Mouse (Mus musculus) hindbrain, embryonic 11.5 days (tissue): ENCODE measurements around the gene Rex1bd. TPM values are rescaled to one million over a fixed set of nuclear protein-coding genes. Genes with fewer than 3 reads are reported as not detected.

ENCODE experiments used
- ATAC-seq: fragments of 200-750 bp; cut with Nextera tagmentation; 2 replicates; pipeline ENCODE4 v1.8.0; 2017; ENCODE audit warnings: mild to moderate bottlenecking, moderate TSS enrichment, moderate library complexity; ENCODE audit not compliant: low FRiP score
- DNase-seq: peaks from one replicate; pipeline ENCODE4 v3.0.0-alpha.2; 2015; ENCODE audit warnings: low spot score
- H3K27ac ChIP-seq: fragments of 300-500 bp; sonication (generic); 2 replicates; pipeline ENCODE4 v1.5.1; 2014; ENCODE audit warnings: mild to moderate bottlenecking, low read depth, low read length
- H3K27me3 ChIP-seq: fragments of 300-500 bp; sonication (generic); 2 replicates; pipeline ENCODE4 v1.6.1; 2014; ENCODE audit warnings: mild to moderate bottlenecking, low read length, moderate library complexity, mixed read lengths; ENCODE audit not compliant: control insufficient read depth, insufficient read depth
- H3K36me3 ChIP-seq: fragments of 300-500 bp; sonication (generic); 2 replicates; pipeline ENCODE4 v1.6.1; 2014; ENCODE audit warnings: mild to moderate bottlenecking, low read length, moderate library complexity, mixed read lengths; ENCODE audit not compliant: control insufficient read depth, insufficient read depth
- H3K4me1 ChIP-seq: fragments of 300-500 bp; sonication (generic); replicated peaks from 2 replicates; pipeline ENCODE4 v1.6.1; 2014; ENCODE audit warnings: low read length, mixed read lengths; ENCODE audit not compliant: control insufficient read depth, insufficient read depth
- H3K4me2 ChIP-seq: fragments of 300-500 bp; sonication (generic); replicated peaks from 2 replicates; pipeline ENCODE4 v1.6.1; 2014; ENCODE audit warnings: mild to moderate bottlenecking, low read depth, low read length
- H3K4me3 ChIP-seq: fragments of 300-500 bp; sonication (generic); 2 replicates; pipeline ENCODE4 v1.5.1; 2014; ENCODE audit warnings: low read depth, low read length
- H3K9ac ChIP-seq: fragments of 300-500 bp; sonication (generic); 2 replicates; pipeline ENCODE4 v1.6.1; 2014; ENCODE audit warnings: low read depth, low read length
- H3K9me3 ChIP-seq: fragments of 300-500 bp; sonication (generic); 2 replicates; pipeline ENCODE4 v1.6.1; 2016; ENCODE audit warnings: low read length; ENCODE audit not compliant: control insufficient read depth
- WGBS: fragments of 180-500 bp; shearing (Covaris S2); extraction: QIAGEN DNeasy Blood & Tissue Kit; methylation state at CpG from one replicate; pipeline ENCODE4 v1.1.7; 2014; 5-methylcytosine and 5-hydroxymethylcytosine counted together
- polyA plus RNA-seq: library from polyadenylated mRNA; unstranded; fragments of >200 nt; fragmentation: Nextera tagmentation; extraction: Ambion mirVana; gene quantifications from 2 replicates; pipeline ENCODE4 v1.2.1, GENCODE M21; 2014

The Rex1bd gene
- polyA plus RNA-seq, 1 experiment from 2014 or later, result 136 TPM

DNA sequence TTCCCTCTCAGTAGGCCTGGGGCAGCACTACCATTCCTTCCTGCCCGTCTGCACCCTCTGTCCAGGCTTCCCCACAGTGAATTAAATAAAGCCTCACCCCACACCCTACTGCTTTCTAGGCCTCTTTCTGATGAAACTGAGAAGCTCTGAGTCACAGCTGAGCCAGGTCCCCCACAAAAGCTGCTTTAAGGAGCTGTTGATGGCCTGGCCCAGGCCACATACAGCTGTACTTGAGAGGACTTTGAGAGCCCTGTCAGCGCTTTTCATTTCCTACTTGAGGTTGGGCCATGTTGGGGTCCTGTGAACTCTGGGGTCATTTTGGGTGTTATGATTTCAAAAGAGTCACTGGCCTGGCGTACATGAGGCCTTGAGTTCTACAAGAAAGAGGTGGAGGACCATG is 28.7 kb upstream of the Rex1bd start:
- ATAC-seq (no peak), DNase-seq (no peak)
- Histone ChIP-seq H3K4me1 (peaks cover 3% of the 10 kb centered on the region; the same call in 1 of the 2 replicates), H3K4me3 (no peak overlapping the region), H3K9ac (no peak overlapping the region), H3K9me3 (no peaks in the 10 kb centered on the region), H3K4me2 (no peak overlapping the region), H3K36me3 (peaks cover 9% of the 10 kb centered on the region; the same call in 1 of the 2 replicates), H3K27ac (no peak overlapping the region), H3K27me3 (no peaks in the 10 kb centered on the region)
- 93% methylated on average over 3 of the region's 3 CpGs for WGBS

GRCm38 (mm10) chr8:70534281-70534680 is 27.7 kb upstream of the Rex1bd start:
- Histone ChIP-seq H3K9me3 (no peaks in the 10 kb centered on the region), H3K27ac (no peak overlapping the region), H3K27me3 (no peaks in the 10 kb centered on the region), H3K36me3 (peaks cover 12% of the 10 kb centered on the region; the same call in 1 of the 2 replicates), H3K4me1 (no peaks in the 10 kb centered on the region), H3K9ac (no peak overlapping the region), H3K4me3 (no peak overlapping the region), H3K4me2 (no peak overlapping the region)
- 95% methylated on average over 12 of the region's 12 CpGs for WGBS
- DNase-seq, result no peak
- ATAC-seq, result no peak

DNA sequence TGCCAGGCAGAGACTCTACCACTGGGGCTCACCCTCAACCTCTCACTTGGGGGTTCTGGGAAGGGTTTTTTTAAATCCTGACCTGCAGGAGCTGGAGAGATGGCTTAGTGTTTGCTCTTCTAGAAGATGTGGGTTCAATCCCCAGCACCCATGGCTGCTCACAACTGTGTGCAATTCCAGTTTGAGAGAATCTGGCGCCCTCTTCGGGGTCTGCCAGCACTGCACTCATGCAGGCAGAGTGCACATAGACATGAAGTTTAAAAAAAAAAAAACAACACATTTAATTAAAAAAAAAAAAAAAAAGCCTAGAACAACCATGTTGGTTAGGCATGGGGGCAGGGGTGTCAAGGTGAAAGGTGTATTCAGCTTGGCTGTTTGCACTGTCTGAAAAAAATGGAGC is 23.8 kb upstream of the Rex1bd start:
- Histone ChIP-seq H3K4me3 (no peak overlapping the region), H3K4me2 (no peak overlapping the region), H3K36me3 (peaks cover 12% of the 10 kb centered on the region; the same call in 1 of the 2 replicates), H3K9me3 (no peaks in the 10 kb centered on the region), H3K27ac (no peak overlapping the region), H3K27me3 (no peaks in the 10 kb centered on the region), H3K9ac (no peak overlapping the region), H3K4me1 (peaks cover 5% of the 10 kb centered on the region; the same call in 1 of the 2 replicates)
- no peak for DNase-seq
- ATAC-seq, result no peak
- WGBS, result 87% methylated on average over 2 of the region's 2 CpGs

DNA sequence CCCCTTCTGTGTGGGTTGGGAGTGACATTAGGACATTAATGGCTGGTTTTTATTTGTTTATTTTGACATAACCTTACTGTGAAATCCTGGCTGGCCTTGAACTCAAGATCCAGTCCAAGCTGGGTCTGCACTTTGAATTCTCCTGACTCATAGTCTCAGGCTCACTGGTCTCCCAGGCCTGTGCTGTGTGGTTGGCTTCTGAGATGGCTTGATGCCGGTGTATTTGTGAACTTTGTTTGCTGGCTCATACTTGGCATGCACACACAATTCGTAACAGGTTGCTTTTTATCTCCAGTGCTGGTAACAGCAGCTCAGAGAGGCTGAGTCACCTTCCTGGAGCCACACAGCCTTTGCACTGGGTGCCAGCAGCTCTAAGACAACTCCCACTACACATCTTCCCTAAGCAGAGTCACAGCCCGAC is 23.2 kb upstream of the Rex1bd start:
- Histone ChIP-seq H3K9me3 (no peaks in the 10 kb centered on the region), H3K4me1 (peaks cover 5% of the 10 kb centered on the region; the same call in 1 of the 2 replicates), H3K9ac (0 out of 2 replicates have a peak overlapping the region, but pooled peaks have one; percentile 2), H3K36me3 (peaks cover 12% of the 10 kb centered on the region; the same call in 1 of the 2 replicates), H3K4me3 (peak overlapping the region; percentile 10; the same call in 1 of the 2 replicates), H3K27me3 (no peaks in the 10 kb centered on the region), H3K4me2 (no peak overlapping the region), H3K27ac (no peak overlapping the region)
- no peak for ATAC-seq
- 96% methylated on average over 3 of the region's 3 CpGs for WGBS
- DNase-seq, result no peak

GRCm38 (mm10) chr8:70529299-70529698 is 22.7 kb upstream of the Rex1bd start:
- Histone ChIP-seq H3K4me3 (no peak overlapping the region), H3K27me3 (no peaks in the 10 kb centered on the region), H3K36me3 (peaks cover 12% of the 10 kb centered on the region; the same call in 1 of the 2 replicates), H3K9me3 (no peaks in the 10 kb centered on the region), H3K9ac (0 out of 2 replicates have a peak overlapping the region, but pooled peaks have one; percentile 2), H3K27ac (no peak overlapping the region), H3K4me2 (no peak overlapping the region), H3K4me1 (peaks cover 5% of the 10 kb centered on the region; the same call in 1 of the 2 replicates)
- WGBS, result 91% methylated on average over 5 of the region's 5 CpGs
- ATAC-seq (no peak), DNase-seq (no peak)

DNA sequence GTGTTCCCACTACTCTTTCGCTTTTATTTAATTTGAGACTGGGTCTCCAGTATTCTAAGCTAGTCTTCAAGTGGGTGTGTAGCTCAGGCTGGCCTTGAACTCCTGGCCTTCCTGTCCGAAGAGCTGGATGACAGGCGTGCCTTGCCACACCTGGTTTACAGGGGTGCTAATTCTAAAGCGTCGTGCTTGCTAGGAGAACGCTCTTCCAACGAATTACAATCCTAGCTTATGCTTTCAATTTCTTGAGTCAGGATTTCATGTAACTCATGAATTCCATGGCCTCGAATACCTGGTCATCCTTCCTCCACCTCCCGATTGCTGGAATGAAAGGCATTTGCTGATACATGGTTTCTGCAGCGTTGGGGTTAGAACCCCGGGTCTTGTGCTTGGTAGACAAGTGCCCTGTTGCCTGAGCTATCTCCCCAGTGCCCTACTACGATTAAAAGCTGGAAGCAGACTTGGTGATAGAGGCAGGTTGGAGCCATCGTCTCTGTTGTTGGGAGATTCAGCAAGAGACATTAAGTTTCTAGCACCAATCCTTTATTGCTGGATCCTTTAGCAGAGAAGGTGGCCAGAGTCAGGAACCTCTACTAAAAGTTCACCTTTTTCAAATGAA is 21.7 kb upstream of the Rex1bd start:
- Histone ChIP-seq H3K27me3 (no peaks in the 10 kb centered on the region), H3K27ac (peak overlapping the region; percentile 74), H3K4me2 (peak overlapping the region; percentile 84), H3K4me3 (peak overlapping the region; percentile 67), H3K9ac (peak overlapping the region; percentile 84), H3K4me1 (peaks cover 5% of the 10 kb centered on the region; the same call in 1 of the 2 replicates), H3K9me3 (no peaks in the 10 kb centered on the region), H3K36me3 (peaks cover 9% of the 10 kb centered on the region; the same call in 1 of the 2 replicates)
- WGBS, result 39% methylated on average over 13 of the region's 13 CpGs
- no peak for DNase-seq
- no peak for ATAC-seq

DNA sequence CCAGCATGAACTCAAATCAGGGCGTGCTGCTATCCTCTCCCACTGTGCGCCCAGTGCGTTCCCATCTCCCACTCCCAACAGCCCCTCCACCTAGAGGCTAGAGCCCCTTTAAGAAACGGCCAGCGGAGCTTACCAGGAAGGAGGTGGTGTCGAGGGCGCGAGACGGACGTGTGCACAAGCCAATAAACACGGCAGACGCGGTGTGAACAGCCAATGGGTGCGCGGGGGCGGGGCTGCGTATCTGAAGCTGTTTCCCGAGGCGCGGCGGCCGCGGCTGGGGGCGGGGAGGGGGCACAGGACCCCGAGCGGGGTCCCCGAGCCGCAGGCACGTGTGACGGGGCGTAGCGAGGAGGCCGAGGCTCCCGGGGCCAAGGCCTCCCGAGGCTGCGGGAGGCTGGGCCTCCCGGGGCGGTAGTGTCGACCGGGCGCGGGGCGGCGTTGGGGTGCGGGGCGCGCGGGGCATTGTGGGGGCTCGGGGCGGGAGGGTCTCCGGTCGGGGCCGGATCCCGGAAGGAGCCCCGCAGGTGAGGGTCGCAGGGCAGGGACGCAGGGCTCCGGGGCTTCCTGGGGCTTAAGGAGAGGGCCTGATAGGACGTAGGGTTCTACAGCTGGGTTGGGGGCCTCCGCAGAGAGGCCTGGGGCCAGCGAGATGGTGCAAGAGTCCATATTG is 21.1 kb upstream of the Rex1bd start, which contains the start of the genes Fkbp8 and Kxd1:
Gene Fkbp8 (plus strand): TSS at position 213 of the 670 bp plus-strand sequence.
Gene Kxd1 (minus strand): TSS at position 445 of the 670 bp plus-strand sequence.
- peak within 1 kb of the TSS; percentile 84 for H3K9ac ChIP-seq
- ATAC-seq (peak; percentile 94), DNase-seq (peak; percentile 99)
- WGBS, result 0% methylated on average over 33 of the region's 61 CpGs
- H3K4me2 ChIP-seq, result peak within 1 kb of the TSS; percentile 84
- peaks cover 9% of the 10 kb centered on the region; the same call in 1 of the 2 replicates for H3K36me3 ChIP-seq
- H3K4me1 ChIP-seq, result peaks cover 5% of the 10 kb centered on the region; the same call in 1 of the 2 replicates
- H3K27ac ChIP-seq, result peak within 1 kb of the TSS; percentile 74
- H3K9me3 ChIP-seq, result no peaks in the 10 kb centered on the region
- no peaks in the 10 kb centered on the region for H3K27me3 ChIP-seq
- peak within 1 kb of the TSS; percentile 67 for H3K4me3 ChIP-seq

- peaks cover 5% of the 10 kb centered on the region; the same call in 1 of the 2 replicates for H3K36me3 ChIP-seq
- WGBS, result 1% methylated on average over 8 of the region's 8 CpGs
- no peak overlapping the region for H3K27ac ChIP-seq
- ATAC-seq (0 out of 2 replicates have a peak, but pooled peaks have one; percentile 26), DNase-seq (no peak)
- peak overlapping the region; percentile 55 for H3K9ac ChIP-seq
- H3K4me1 ChIP-seq, result peaks cover 8% of the 10 kb centered on the region; the same call in 1 of the 2 replicates
- peak overlapping the region; percentile 67 for H3K4me3 ChIP-seq
- H3K9me3 ChIP-seq, result no peaks in the 10 kb centered on the region
- peak overlapping the region; percentile 65 for H3K4me2 ChIP-seq
- no peaks in the 10 kb centered on the region for H3K27me3 ChIP-seq
These were observed 20.6 kb upstream of the Rex1bd start for GRCm38 (mm10) chr8:70527111-70527511.
